Mouse (Mus musculus) kidney, adult 2 months (tissue): ENCODE measurements around the gene Igsf11.

Experiments
- CTCF ChIP-seq: fragments of 200-500 bp; conservative IDR thresholded peaks from 2 replicates; pipeline ENCODE4 v1.5.1; 2011; ENCODE audit warnings: low read depth, mild to moderate bottlenecking, control low read depth, low read length, moderate library complexity, mixed read lengths; ENCODE audit not compliant: insufficient read depth, insufficient read length
- POLR2A ChIP-seq: fragments of 200-500 bp; IDR thresholded peaks from one replicate; pipeline ENCODE4 v1.6.1; 2011; ENCODE audit warnings: low read depth, low read length, control low read depth

GRCm38 (mm10) chr16:38998496-38999258 is 106.2 kb downstream of the Igsf11 start:
- TF ChIP-seq CTCF (no peak), POLR2A (no peak)
